Mouse (Mus musculus) neutrophil, adult 59 days (primary cell): ENCODE measurements around the gene Crygd. TPM values are rescaled to one million over a fixed set of nuclear protein-coding genes. Genes with fewer than 3 reads are reported as not detected.

Experiments
- total RNA-seq, 2 experiments: library from RNA; stranded (reverse); gene quantifications; 1 replicate in 1 of 2; 2 replicates in 1 of 2; pipeline ENCODE4 v1.2.4; 2023

Gene Crygd
- not detected for total RNA-seq

DNA sequence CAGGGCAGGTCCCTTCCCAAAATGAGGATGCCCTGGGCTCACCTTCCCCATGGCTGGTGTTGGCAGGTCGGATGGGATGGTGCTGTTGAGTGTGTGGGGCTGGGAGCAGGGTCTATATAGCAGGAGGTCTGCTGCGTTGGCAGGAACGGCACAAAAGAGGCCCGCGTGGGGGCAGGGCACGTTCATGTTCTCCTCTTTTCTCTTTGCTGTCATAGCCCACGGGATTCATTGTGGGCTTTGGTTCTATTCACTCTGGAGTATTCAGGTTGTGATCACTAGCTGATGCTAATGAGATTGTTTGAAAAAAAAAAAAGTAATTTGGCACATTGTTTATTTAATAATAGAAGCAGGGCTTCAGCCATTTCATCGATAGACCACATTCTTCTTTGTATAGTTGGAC lies at the start of gene Crygd:
Crygd (minus strand) TSS at position 101 of the 400 bp plus-strand sequence.

DNA sequence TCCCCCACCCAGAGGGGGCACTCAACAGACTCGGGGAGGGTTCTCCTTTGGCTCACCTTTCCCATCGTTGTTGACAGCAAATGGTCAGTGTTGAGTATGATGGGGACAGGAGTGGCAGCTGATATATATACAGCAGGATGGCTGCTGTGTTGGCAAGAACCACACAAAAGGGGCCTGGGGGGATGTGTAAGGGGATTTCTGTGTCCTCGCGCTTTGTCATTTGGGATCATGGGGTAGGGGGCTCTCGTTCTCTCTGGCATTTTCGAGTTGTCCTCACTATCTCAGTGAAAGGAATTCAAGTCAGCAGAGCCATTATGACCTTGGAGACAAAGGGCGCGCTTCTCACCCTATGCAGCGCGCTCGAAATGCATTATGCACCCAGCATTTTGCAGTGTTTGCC lies 40.0 kb upstream of the Crygd start, which contains the start of gene Cryga:
Cryga (minus strand) TSS at position 101 of the 400 bp plus-strand sequence.

DNA sequence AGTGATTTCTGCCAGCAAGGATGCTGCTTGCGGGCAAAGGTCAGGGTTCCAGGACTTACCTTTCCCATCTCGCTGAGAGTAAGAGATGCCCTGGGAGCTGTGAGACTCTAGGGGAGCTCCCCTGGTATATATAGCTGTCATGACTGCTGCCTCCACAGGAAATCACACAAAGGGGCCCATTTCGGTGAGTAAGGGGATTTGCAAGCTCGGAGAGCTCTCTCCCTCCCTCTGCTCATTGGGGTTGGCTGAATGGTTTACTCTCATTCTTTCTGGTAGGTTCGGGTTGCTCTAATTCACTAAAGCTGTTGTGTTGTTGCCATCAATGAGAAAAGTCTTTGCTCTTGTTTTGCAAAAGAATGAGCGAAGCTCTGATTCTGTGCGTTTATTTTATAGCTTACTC lies 18.9 kb upstream of the Crygd start, which contains the start of gene Crygb:
Crygb (minus strand) TSS at position 101 of the 400 bp plus-strand sequence.

DNA sequence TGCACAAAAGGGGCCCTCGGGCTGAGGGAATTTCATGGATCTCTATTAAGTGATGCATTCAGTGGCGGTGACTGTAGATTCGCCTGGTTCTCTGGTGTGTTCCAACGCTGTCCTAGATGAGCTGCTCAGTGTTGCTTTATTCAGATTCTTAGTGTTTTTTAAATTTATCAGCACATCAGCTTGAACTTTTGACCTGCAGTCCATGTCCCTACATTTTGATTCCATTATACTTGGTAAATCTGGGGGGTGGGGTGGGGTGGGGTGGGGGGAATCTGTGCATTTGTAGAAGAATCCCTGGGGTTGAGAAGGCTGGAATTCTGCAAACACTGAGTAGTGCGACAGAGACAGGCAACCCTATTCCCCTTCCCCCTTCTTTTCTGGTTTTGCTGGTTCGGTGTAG lies 10.3 kb upstream of the Crygd start, which contains the start of gene Crygc:
Crygc (minus strand) TSS at position 101 of the 400 bp plus-strand sequence.

DNA sequence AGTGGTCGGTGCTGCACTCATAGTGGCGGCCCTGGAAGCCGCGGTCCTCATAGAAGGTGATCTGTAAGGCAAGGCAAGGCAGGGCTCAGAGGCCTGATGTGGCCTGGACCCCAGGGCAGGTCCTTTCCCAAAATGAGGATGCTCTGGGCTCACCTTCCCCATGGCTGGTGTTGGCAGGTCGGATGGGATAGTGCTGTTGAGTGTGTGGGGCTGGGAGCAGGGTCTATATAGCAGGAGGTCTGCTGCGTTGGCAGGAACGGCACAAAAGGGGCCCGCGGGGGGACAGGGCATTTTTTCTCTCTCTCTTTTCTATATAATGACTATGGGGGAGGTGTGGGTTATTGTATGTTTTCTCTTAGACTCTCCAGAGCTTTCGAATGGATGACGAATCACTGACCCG lies 12.3 kb downstream of the Crygd start, which contains the start of gene Cryge:
Cryge (minus strand) TSS at position 198 of the 400 bp plus-strand sequence.

DNA sequence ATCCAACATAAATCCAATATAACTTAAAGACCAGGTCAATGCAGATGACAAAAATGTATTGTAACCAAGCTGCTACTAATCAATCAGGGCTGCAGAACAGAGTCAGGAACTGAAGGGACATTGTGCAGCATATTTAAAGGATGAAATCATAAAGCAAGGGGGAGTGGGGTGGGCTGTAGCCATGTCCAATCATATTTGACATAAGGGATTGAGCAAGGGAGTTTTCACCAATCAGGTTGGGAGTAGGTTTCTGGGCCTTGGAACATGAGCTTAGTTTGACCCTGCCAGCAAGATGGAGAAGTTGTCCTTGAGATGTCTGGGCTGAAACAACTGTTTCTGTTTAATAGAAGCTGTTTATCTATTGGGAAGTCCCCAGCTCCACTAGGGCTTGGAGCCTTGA lies 30.6 kb downstream of the Crygd start, which contains the start of gene Akr1cl:
Akr1cl (minus strand) TSS at position 119 of the 400 bp plus-strand sequence.

Other genes starting within 250 kb of the Crygd start
- gene Plekhm3, start 106.6 kb downstream of the Crygd start, total RNA-seq = 10 to 100 TPM; 52.3 to 65.4 TPM
- gene Akr1cl, start 30.7 kb downstream of the Crygd start, total RNA-seq = not detected
- not detected for gene Cryge, start 12.3 kb downstream of the Crygd start, total RNA-seq
- not detected for gene Crygc, start 10.2 kb upstream of the Crygd start, total RNA-seq
- gene Crygb, start 18.8 kb upstream of the Crygd start, total RNA-seq = not detected
- not detected for gene Cryga, start 39.9 kb upstream of the Crygd start, total RNA-seq
- gene Gm28845, start 56.1 kb upstream of the Crygd start, total RNA-seq = not detected
- gene D630023F18Rik, start 59.8 kb upstream of the Crygd start, total RNA-seq = 1 to 10 TPM in 1 of 2 experiments, under 1 TPM in 1; 0.95 to 1.5 TPM
- 10 to 100 TPM; 68.4 to 85.3 TPM for gene Idh1, start 123.0 kb upstream of the Crygd start, total RNA-seq
- gene Pikfyve, start 123.2 kb upstream of the Crygd start, total RNA-seq = 10 to 100 TPM; 32.0 to 38.4 TPM
- gene Pth2r, start 218.6 kb upstream of the Crygd start, total RNA-seq = not detected